Mouse (Mus musculus) CH12.LX (cell line): ENCODE results near the gene Anapc5. TPM values are rescaled to one million over a fixed set of nuclear protein-coding genes. Genes with fewer than 3 reads are reported as not detected.

ENCODE experiments used
- DNase-seq: peaks from one replicate; pipeline ENCODE4 v3.0.0-alpha.2; 2013; ENCODE audit errors: extremely low read depth
- H3K27ac ChIP-seq: 2 replicates; pipeline ENCODE4 v1.5.1; 2012; ENCODE audit warnings: low read depth, mild to moderate bottlenecking, control low read depth, moderate library complexity; ENCODE audit not compliant: insufficient read depth
- H3K27me3 ChIP-seq: replicated peaks from 2 replicates; pipeline ENCODE3; 2012; ENCODE audit warnings: inconsistent platforms
- H3K36me3 ChIP-seq, 2 experiments: replicated peaks in 1 of 2; 2 replicates each; pipeline versions ENCODE3 to v1.6.1; 2012; ENCODE audit warnings: inconsistent platforms in 1 of 2, low read length in 1 of 2, mild to moderate bottlenecking in 1 of 2, mixed read lengths in 1 of 2, moderate library complexity in 1 of 2; ENCODE audit not compliant: control insufficient read depth in 1 of 2, insufficient read depth in 1 of 2
- H3K4me1 ChIP-seq, 2 experiments: 2 replicates each; pipeline ENCODE4 v1.6.1; 2012; ENCODE audit warnings: inconsistent platforms in 1 of 2, moderate library complexity in 1 of 2; ENCODE audit not compliant: insufficient read depth in 2 of 2, control insufficient read depth in 1 of 2
- H3K4me2 ChIP-seq: 2 replicates; pipeline ENCODE4 v1.6.1; 2012; ENCODE audit warnings: low read depth, mild to moderate bottlenecking, control low read depth; ENCODE audit not compliant: poor library complexity, insufficient read depth, severe bottlenecking
- H3K4me3 ChIP-seq, 3 experiments: fragments of 150-350 bp in 1 of 3; sonication (generic) in 1 of 3; replicated peaks in 1 of 3; 2 replicates each; pipeline versions ENCODE3 to v1.5.1; 2011 to 2012; ENCODE audit warnings: low read depth in 2 of 3, low read length in 2 of 3, mild to moderate bottlenecking in 2 of 3, moderate library complexity in 2 of 3, control low read depth in 1 of 3, improper control_type of control experiment in 1 of 3, inconsistent platforms in 1 of 3, mixed read lengths in 1 of 3; ENCODE audit not compliant: poor library complexity in 1 of 3
- H3K79me2 ChIP-seq: replicated peaks from 2 replicates; pipeline ENCODE4 v1.6.1; 2012; ENCODE audit warnings: mild to moderate bottlenecking, moderate library complexity; ENCODE audit not compliant: control insufficient read depth, poor library complexity, insufficient read depth, severe bottlenecking; ENCODE audit errors: extremely low read depth
- H3K9ac ChIP-seq: 2 replicates; pipeline ENCODE4 v1.6.1; 2012; ENCODE audit warnings: low read depth, mild to moderate bottlenecking, control low read depth, moderate library complexity; ENCODE audit not compliant: insufficient read depth
- H3K9me3 ChIP-seq: replicated peaks from 2 replicates; pipeline ENCODE3; 2012; ENCODE audit warnings: low read length, inconsistent platforms, mixed read lengths
- CTCF ChIP-seq, 2 experiments: IDR thresholded peaks in 1 of 2; conservative IDR thresholded peaks in 1 of 2; 2 replicates each; pipeline ENCODE4 v1.5.1; 2011 to 2012; ENCODE audit warnings: low read depth in 2 of 2, low read length in 2 of 2, improper control_type of control experiment in 1 of 2, inconsistent platforms in 1 of 2, mild to moderate bottlenecking in 1 of 2, moderate library complexity in 1 of 2
- E2F4 ChIP-seq: IDR thresholded peaks from 2 replicates; pipeline ENCODE4 v1.6.1; 2011; ENCODE audit warnings: low read depth, low read length, improper control_type of control experiment; ENCODE audit not compliant: insufficient replicate concordance
- ELF1 ChIP-seq: IDR thresholded peaks from 2 replicates; pipeline ENCODE4 v1.6.1; 2014; ENCODE audit warnings: low read depth, mild to moderate bottlenecking, inconsistent platforms, low read length, improper control_type of control experiment
- JUND ChIP-seq: conservative IDR thresholded peaks from 2 replicates; pipeline ENCODE4 v1.6.1; 2011; ENCODE audit warnings: low read depth, low read length, improper control_type of control experiment
- MAZ ChIP-seq: IDR thresholded peaks from 2 replicates; pipeline ENCODE4 v1.6.1; 2012; ENCODE audit warnings: low read depth, mild to moderate bottlenecking, inconsistent platforms, low read length, improper control_type of control experiment, moderate library complexity
- MEF2A ChIP-seq: IDR thresholded peaks from 2 replicates; pipeline ENCODE4 v1.6.1; 2014; ENCODE audit warnings: low read depth, mild to moderate bottlenecking, inconsistent platforms, low read length, improper control_type of control experiment, borderline replicate concordance
- NELFE ChIP-seq: IDR thresholded peaks from 2 replicates; pipeline ENCODE4 v1.6.1; 2011; ENCODE audit warnings: low read depth, low read length, improper control_type of control experiment
- NRF1 ChIP-seq: IDR thresholded peaks from 2 replicates; pipeline ENCODE4 v1.6.1; 2014; ENCODE audit warnings: low read depth, mild to moderate bottlenecking, inconsistent platforms, low read length, improper control_type of control experiment, moderate library complexity
- POLR2A ChIP-seq: IDR thresholded peaks from 2 replicates; pipeline ENCODE4 v1.6.1; 2011; ENCODE audit warnings: low read depth, mild to moderate bottlenecking, improper control_type of control experiment, low read length
- POLR2AphosphoS2 ChIP-seq: IDR thresholded peaks from 2 replicates; pipeline ENCODE4 v1.6.1; 2011; ENCODE audit warnings: low read depth, low read length, improper control_type of control experiment
- RCOR1 ChIP-seq: conservative IDR thresholded peaks from 2 replicates; pipeline ENCODE4 v1.6.1; 2012; ENCODE audit warnings: low read depth, mild to moderate bottlenecking, inconsistent platforms, low read length, improper control_type of control experiment
- SIN3A ChIP-seq: IDR thresholded peaks from 2 replicates; pipeline ENCODE4 v1.6.1; 2012; ENCODE audit warnings: low read length, improper control_type of control experiment, inconsistent platforms
- TBP ChIP-seq: conservative IDR thresholded peaks from 2 replicates; pipeline ENCODE4 v1.6.1; 2011; ENCODE audit warnings: low read depth, low read length, improper control_type of control experiment
- UBTF ChIP-seq: IDR thresholded peaks from 2 replicates; pipeline ENCODE4 v1.6.1; 2012; ENCODE audit warnings: low read depth, mild to moderate bottlenecking, inconsistent platforms, low read length, improper control_type of control experiment, moderate library complexity
- ZKSCAN1 ChIP-seq: IDR thresholded peaks from 2 replicates; pipeline ENCODE4 v1.6.1; 2012; ENCODE audit warnings: low read depth, inconsistent platforms, low read length, improper control_type of control experiment, borderline replicate concordance
- ZMIZ1 ChIP-seq: IDR thresholded peaks from 2 replicates; pipeline ENCODE4 v1.6.1; 2012; ENCODE audit warnings: low read depth, mild to moderate bottlenecking, inconsistent platforms, low read length, improper control_type of control experiment
- dilution Hi-C: fragments of 300-500 bp; cut with MboI; formaldehyde crosslinking; loops from 2 replicates; pipeline ENCODE4 v1.14.3; 2020; ENCODE audit warnings: low sequenced_read_pairs; ENCODE audit not compliant: extremely low pct_unique_long_range_greater_than_20kb, extremely low pct_ligation_motif_present
- in situ Hi-C: fragments of 300-500 bp; cut with MboI; formaldehyde crosslinking; loops from 3 replicates; pipeline ENCODE4 v1.14.3; 2019; ENCODE audit warnings: low sequenced_read_pairs, low pct_ligation_motif_present, low pct_unique_long_range_greater_than_20kb, mixed read lengths
- polyA plus RNA-seq: library from polyadenylated mRNA; unstranded; fragments of >175 nt; gene quantifications from 2 replicates; pipeline ENCODE4 v1.2.1, GENCODE M21; 2012; ENCODE audit warnings: low read depth; ENCODE audit not compliant: insufficient read length
- total RNA-seq, 2 experiments: library from RNA; depleted of rRNA; stranded (reverse); fragments of 300-350 nt in 1 of 2; fragments of >200 nt in 1 of 2; gene quantifications; 2 replicates each; pipeline ENCODE4 v1.2.3; 2012 to 2014

Gene Anapc5
- total and polyA plus RNA-seq, 3 experiments = 247 to 280 (median 252) TPM

- no peaks in the 10 kb centered on the region for H3K79me2 ChIP-seq
- in situ Hi-C loops (no loop called here), dilution Hi-C loops (no loop called here)
- peaks cover 0 to 39% of the 10 kb centered on the region in 2 experiments for H3K36me3 ChIP-seq
- no peak overlapping the region for H3K27ac ChIP-seq
- no peaks in the 10 kb centered on the region for H3K9me3 ChIP-seq
- no peak overlapping the region for H3K4me3 ChIP-seq
- H3K4me2 ChIP-seq = no peak overlapping the region
- TF ChIP-seq MAZ (no peak), NRF1 (no peak), MEF2A (no peak)
- H3K27me3 ChIP-seq = no peaks in the 10 kb centered on the region
- H3K9ac ChIP-seq = no peak overlapping the region
- DNase-seq = no peak
- peaks cover 0 to 11% of the 10 kb centered on the region in 2 experiments; a peak in 2 of 4 replicates for H3K4me1 ChIP-seq
These were observed 52.0 kb downstream of the Anapc5 start for GRCm38 (mm10) chr5:122769101-122769568.

- H3K9me3 ChIP-seq = no peaks in the 10 kb centered on the region
- H3K9ac ChIP-seq = no peak overlapping the region
- peaks cover 0 to 45% of the 10 kb centered on the region in 2 experiments for H3K36me3 ChIP-seq
- H3K79me2 ChIP-seq = no peaks in the 10 kb centered on the region
- no peak for TF ChIP-seq POLR2AphosphoS2
- TF ChIP-seq RCOR1 = no peak
- TF ChIP-seq SIN3A = no peak
- TF ChIP-seq TBP = no peak
- no peak for TF ChIP-seq POLR2A
- TF ChIP-seq ZMIZ1 = no peak
- TF ChIP-seq UBTF = no peak
- no peak for TF ChIP-seq JUND
- TF ChIP-seq ZKSCAN1 = no peak
- no peak for TF ChIP-seq NELFE
- no peak for TF ChIP-seq MEF2A
- TF ChIP-seq ELF1 = no peak
- no peak overlapping the region for H3K27ac ChIP-seq
- no peak overlapping the region for H3K4me2 ChIP-seq
- H3K4me1 ChIP-seq = peaks cover 3 to 15% of the 10 kb centered on the region in 2 experiments
- in situ Hi-C loops = no loop called here
- H3K4me3 ChIP-seq = no peak overlapping the region
- H3K27me3 ChIP-seq = no peaks in the 10 kb centered on the region
- DNase-seq = no peak
- dilution Hi-C loops = no loop called here
These were observed 53.9 kb downstream of the Anapc5 start for GRCm38 (mm10) chr5:122767283-122767682.

GRCm38 (mm10) chr5:122764032-122764464 lies 57.1 kb downstream of the Anapc5 start:
- in situ Hi-C loops (no loop called here), dilution Hi-C loops (no loop called here)
- no peak overlapping the region for H3K9ac ChIP-seq
- peaks cover 4 to 45% of the 10 kb centered on the region in 2 experiments for H3K36me3 ChIP-seq
- H3K4me3 ChIP-seq = no peak overlapping the region
- DNase-seq = no peak
- no peak overlapping the region for H3K27ac ChIP-seq
- TF ChIP-seq E2F4 (no peak), CTCF (conservative IDR thresholded peaks at IDR 0.05 in 1 of 2, IDR thresholded peaks at IDR 0.05 in 1 of 2; ENCODE audit: low read depth in 2 of 2, low read length in 2 of 2) (peak in 1 of 2 experiments; percentile 24; a peak in 1 of 4 replicates)
- H3K27me3 ChIP-seq = no peaks in the 10 kb centered on the region
- H3K9me3 ChIP-seq = no peaks in the 10 kb centered on the region
- no peaks in the 10 kb centered on the region for H3K79me2 ChIP-seq
- no peak overlapping the region for H3K4me2 ChIP-seq
- peaks cover 7 to 24% of the 10 kb centered on the region in 2 experiments for H3K4me1 ChIP-seq
